Mouse (Mus musculus): ENCODE data around the gene Eif2ak2. TPM values are rescaled to one million over a fixed set of nuclear protein-coding genes. Genes with fewer than 3 reads are reported as not detected.
A peak's percentile ranks its signal among the peaks of the same experiment; 100 is the strongest.

Gene Eif2ak2
- polyA plus RNA-seq, 1 experiment from 2014 or later = 12.9 TPM

DNA sequence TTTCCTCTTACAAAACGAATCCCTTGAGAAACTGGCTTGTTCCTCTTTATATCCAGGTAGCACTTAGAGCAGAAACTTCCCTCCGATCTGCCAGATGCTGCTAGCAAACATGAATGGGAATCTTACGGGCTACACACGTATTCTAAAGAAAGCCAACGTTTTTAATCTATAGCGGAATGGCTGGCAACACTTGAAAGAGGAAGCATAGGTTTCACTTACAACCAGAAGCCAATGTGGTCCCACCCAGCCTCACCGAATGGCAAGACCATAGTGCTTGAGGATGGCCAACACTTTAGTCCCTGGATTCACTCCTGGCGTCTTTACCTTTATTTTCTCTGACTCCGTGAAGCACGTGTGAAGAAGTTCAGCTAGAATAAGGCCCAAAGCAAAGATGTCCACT is 26.1 kb downstream of the Eif2ak2 start:
- Histone ChIP-seq H3K4me2 (ENCODE audit: low read length) (no peak overlapping the region), H3K9me3 (replicated peaks; ENCODE audit: low read length) (no peaks in the 10 kb centered on the region), H3K4me3 (replicated peaks; ENCODE audit: low read depth, low read length) (no peak overlapping the region), H3K4me1 (replicated peaks; ENCODE audit: insufficient read depth, low read length) (no peaks in the 10 kb centered on the region), H3K27ac (no peak overlapping the region), H3K27me3 (ENCODE audit: insufficient read depth, low read length) (no peaks in the 10 kb centered on the region), H3K36me3 (ENCODE audit: insufficient read depth, low read length) (peaks cover 28% of the 10 kb centered on the region; the same call in 1 of the 2 replicates), H3K9ac (ENCODE audit: low read depth, low read length) (no peak overlapping the region)
- 90% methylated on average over 10 of the region's 10 CpGs for WGBS
- ATAC-seq (replicated peaks; ENCODE audit: low FRiP score, low read depth) (no peak), DNase-seq (ENCODE audit: low spot score) (no peak)
- TF ChIP-seq CTCF (IDR thresholded peaks at IDR 0.05; ENCODE audit: low read depth) = no peak

DNA sequence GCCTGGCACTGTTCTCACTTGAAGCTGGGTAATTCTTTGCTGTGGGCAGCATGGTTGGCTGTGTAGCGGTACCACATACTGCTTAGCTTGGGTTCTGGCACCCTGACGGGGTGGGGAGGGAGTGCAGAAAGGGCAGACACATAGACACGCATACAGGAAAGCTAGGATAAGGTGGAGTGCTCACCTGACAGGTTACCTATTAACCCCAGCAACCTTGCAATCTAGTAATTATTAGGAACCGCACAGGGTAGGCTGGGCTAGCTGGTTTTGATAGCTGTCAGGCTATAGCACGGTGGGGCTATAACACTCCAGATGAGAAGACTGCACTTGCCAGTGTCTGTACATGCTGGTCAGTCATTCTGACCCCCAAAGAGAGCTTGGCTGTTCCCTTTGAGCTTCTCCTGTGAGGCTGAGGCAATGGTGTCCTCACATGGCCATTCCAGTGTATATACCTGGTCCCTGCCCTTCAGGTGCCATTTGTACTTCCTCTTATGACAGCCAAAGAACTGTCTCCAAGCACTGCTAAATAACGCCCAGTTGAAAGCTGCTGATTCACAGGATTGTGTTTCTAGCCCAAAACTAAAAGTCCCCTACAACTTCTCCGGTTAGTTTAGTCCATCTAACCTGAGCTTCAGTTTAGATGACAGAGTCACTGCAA is 40.0 kb downstream of the Eif2ak2 start:
- Histone ChIP-seq H3K4me1 (replicated peaks; ENCODE audit: insufficient read depth, low read length) (no peaks in the 10 kb centered on the region), H3K4me3 (replicated peaks; ENCODE audit: low read depth, low read length) (no peak overlapping the region), H3K27ac (no peak overlapping the region), H3K27me3 (ENCODE audit: insufficient read depth, low read length) (no peaks in the 10 kb centered on the region), H3K36me3 (ENCODE audit: insufficient read depth, low read length) (peaks cover 50% of the 10 kb centered on the region), H3K9me3 (replicated peaks; ENCODE audit: low read length) (no peaks in the 10 kb centered on the region), H3K4me2 (ENCODE audit: low read length) (no peak overlapping the region), H3K9ac (ENCODE audit: low read depth, low read length) (no peak overlapping the region)
- DNase-seq (ENCODE audit: low spot score) = no peak
- no peak for ATAC-seq (replicated peaks; ENCODE audit: low FRiP score, low read depth)
- no peak for TF ChIP-seq CTCF (IDR thresholded peaks at IDR 0.05; ENCODE audit: low read depth)
- WGBS = 83% methylated on average over 7 of the region's 7 CpGs

DNA sequence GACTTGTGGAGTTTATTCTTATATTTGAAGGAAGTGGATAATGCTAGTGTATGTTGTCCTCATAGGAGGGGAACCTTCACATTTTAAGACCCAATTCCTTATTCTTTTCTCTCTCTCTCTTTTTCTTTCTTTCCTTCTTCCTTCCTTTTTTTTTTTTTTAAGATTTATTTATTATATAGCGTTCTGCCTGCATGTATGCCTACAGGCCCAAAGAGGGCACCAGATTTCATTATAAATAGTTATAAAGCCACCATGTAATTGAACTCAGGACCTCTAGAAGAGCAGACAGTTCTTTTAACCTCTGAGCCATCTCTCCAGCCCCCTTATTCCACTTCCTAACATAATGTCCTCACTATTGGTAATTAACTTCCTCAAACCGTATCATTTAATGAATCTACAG is 46.3 kb downstream of the Eif2ak2 start:
- peak overlapping the region; percentile 68 for H3K4me2 ChIP-seq (ENCODE audit: low read length)
- no peaks in the 10 kb centered on the region for H3K27me3 ChIP-seq (ENCODE audit: insufficient read depth, low read length)
- no peak for ATAC-seq (replicated peaks; ENCODE audit: low FRiP score, low read depth)
- H3K4me1 ChIP-seq (replicated peaks; ENCODE audit: insufficient read depth, low read length) = no peaks in the 10 kb centered on the region; the same call in 1 of the 2 replicates
- no peak; the same call in 1 of the 2 replicates for TF ChIP-seq CTCF (IDR thresholded peaks at IDR 0.05; ENCODE audit: low read depth)
- H3K36me3 ChIP-seq (ENCODE audit: insufficient read depth, low read length) = peaks cover 10% of the 10 kb centered on the region; the same call in 1 of the 2 replicates
- peak overlapping the region; percentile 82 for H3K4me3 ChIP-seq (replicated peaks; ENCODE audit: low read depth, low read length)
- H3K9me3 ChIP-seq (replicated peaks; ENCODE audit: low read length) = no peaks in the 10 kb centered on the region
- peak; percentile 19 for DNase-seq (ENCODE audit: low spot score)
- 17% methylated on average over 2 of the region's 2 CpGs for WGBS
- H3K27ac ChIP-seq = peak overlapping the region; percentile 73
- peak overlapping the region; percentile 63; the same call in 1 of the 2 replicates for H3K9ac ChIP-seq (ENCODE audit: low read depth, low read length)

DNA sequence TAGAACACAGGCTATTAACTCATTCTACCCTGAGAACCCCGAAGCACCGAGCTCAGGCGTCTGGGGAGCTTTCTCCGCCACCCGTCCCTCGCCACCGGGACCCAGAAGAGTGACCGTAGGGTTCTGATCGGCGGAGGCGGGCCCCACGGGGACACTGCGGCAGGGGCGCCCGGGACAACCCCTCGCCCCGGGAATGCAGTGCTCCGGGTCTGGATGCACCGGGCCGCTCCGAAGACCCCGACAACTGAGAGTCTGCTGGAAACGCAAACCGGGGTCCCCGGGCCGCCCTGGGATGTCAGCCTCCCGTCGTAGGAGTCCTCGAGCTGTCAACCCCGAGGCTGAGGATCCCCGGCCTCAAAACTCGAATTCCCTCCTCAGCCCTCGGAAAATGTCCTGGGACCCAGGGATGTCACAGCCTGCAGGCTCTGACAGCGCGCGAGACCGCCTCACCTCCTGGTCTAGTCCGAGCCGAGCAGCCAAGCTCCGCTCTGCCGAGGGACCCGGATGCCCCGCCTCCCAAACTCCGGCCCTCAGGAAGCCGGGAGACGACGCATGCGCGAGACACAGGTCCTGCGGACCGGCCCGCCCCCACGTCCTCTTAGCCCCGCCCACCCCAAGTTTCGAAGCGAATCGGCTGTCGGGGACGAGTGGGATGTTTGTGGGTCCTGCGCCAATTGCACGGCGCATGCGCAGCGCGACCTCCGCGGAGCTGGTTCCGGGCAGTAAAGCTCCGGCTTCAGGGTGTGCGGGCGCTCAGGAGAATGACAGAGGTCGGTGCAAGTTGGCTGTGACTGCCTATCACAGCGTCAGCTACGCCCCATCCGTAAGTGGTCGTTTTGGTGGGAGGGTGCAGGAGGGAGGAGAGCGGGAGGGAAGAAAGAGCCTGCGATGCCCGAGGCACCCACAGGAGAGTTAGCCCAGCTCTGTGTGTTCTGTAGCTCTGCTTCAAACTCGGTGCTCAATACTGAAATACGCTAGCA is 47.2 kb downstream of the Eif2ak2 start, which contains the start of the genes Heatr5b and Gpatch11:
Gene Heatr5b (minus strand): TSS at position 509 of the 980 bp plus-strand sequence.
Gene Gpatch11 (plus strand): TSS at position 712 of the 980 bp plus-strand sequence.
- Histone ChIP-seq H3K9ac (ENCODE audit: low read depth, low read length) (peak within 1 kb of the TSS; percentile 80), H3K27me3 (ENCODE audit: insufficient read depth, low read length) (no peaks in the 10 kb centered on the region), H3K4me3 (replicated peaks; ENCODE audit: low read depth, low read length) (peak within 1 kb of the TSS; percentile 82), H3K4me1 (replicated peaks; ENCODE audit: insufficient read depth, low read length) (no peaks in the 10 kb centered on the region; the same call in 1 of the 2 replicates), H3K27ac (peak within 1 kb of the TSS; percentile 77), H3K9me3 (replicated peaks; ENCODE audit: low read length) (no peaks in the 10 kb centered on the region), H3K4me2 (ENCODE audit: low read length) (peak within 1 kb of the TSS; percentile 92), H3K36me3 (ENCODE audit: insufficient read depth, low read length) (0 out of 2 replicates have a peak, but pooled peaks cover 9% of the 10 kb centered on the region)
- ATAC-seq (replicated peaks; ENCODE audit: low FRiP score, low read depth) (peak; percentile 99), DNase-seq (ENCODE audit: low spot score) (peak; percentile 100)
- TF ChIP-seq CTCF (IDR thresholded peaks at IDR 0.05; ENCODE audit: low read depth) = no peak
- WGBS = under 1% methylated on average over 81 of the region's 81 CpGs

DNA sequence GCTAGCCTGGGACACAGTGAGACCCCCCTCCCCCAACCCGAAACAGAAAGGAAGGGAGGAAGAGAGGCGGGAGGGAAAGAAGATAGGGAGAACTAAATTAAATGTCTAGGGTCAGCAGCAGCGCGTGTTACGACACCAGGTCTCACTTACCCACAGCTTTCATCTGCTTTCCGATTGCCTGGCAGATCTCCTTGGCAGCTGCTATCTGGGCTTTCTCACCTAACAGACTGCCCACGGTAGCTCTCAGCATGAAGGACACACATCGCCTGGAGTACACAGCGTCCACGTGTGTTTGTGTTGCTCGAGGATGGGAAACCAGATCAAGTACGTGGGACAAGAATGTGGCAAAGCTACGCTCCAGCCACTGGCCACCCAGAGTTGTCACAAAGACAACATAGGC is 58.0 kb downstream of the Eif2ak2 start:
- no peak for TF ChIP-seq CTCF (IDR thresholded peaks at IDR 0.05; ENCODE audit: low read depth)
- Histone ChIP-seq H3K4me2 (ENCODE audit: low read length) (no peak overlapping the region), H3K27me3 (ENCODE audit: insufficient read depth, low read length) (no peaks in the 10 kb centered on the region), H3K4me3 (replicated peaks; ENCODE audit: low read depth, low read length) (no peak overlapping the region), H3K4me1 (replicated peaks; ENCODE audit: insufficient read depth, low read length) (no peaks in the 10 kb centered on the region), H3K36me3 (ENCODE audit: insufficient read depth, low read length) (peaks cover 36% of the 10 kb centered on the region), H3K9me3 (replicated peaks; ENCODE audit: low read length) (no peaks in the 10 kb centered on the region), H3K9ac (ENCODE audit: low read depth, low read length) (no peak overlapping the region), H3K27ac (no peak overlapping the region)
- no peak for ATAC-seq (replicated peaks; ENCODE audit: low FRiP score, low read depth)
- 75% methylated on average over 13 of the region's 13 CpGs for WGBS
- no peak for DNase-seq (ENCODE audit: low spot score)

DNA sequence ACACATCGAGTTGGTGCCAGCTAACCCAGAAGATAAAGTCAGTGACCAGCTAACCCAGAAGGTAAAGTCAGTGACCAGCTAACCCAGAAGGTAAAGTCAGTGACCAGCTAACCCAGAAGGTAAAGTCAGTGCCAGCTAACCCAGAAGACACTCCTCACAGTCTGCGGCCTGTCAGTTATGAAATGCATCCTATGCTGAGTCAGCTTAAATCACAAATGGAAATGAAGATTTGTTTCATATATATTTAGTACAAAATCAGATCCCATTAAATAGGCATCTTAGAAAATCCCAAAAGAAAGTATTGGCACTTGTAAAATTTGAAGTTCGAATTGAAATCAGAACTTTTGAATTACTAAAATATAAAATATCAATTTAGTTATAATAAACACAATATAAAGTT is 72.8 kb downstream of the Eif2ak2 start:
- Histone ChIP-seq H3K4me2 (ENCODE audit: low read length) (no peak overlapping the region), H3K4me3 (replicated peaks; ENCODE audit: low read depth, low read length) (no peak overlapping the region), H3K4me1 (replicated peaks; ENCODE audit: insufficient read depth, low read length) (no peaks in the 10 kb centered on the region), H3K27ac (no peak overlapping the region), H3K27me3 (ENCODE audit: insufficient read depth, low read length) (no peaks in the 10 kb centered on the region), H3K36me3 (ENCODE audit: insufficient read depth, low read length) (peaks cover 28% of the 10 kb centered on the region), H3K9ac (ENCODE audit: low read depth, low read length) (no peak overlapping the region), H3K9me3 (replicated peaks; ENCODE audit: low read length) (no peaks in the 10 kb centered on the region)
- 94% methylated on average over 3 of the region's 3 CpGs for WGBS
- no peak for TF ChIP-seq CTCF (IDR thresholded peaks at IDR 0.05; ENCODE audit: low read depth)
- DNase-seq (ENCODE audit: low spot score) = no peak
- no peak for ATAC-seq (replicated peaks; ENCODE audit: low FRiP score, low read depth)
